Mouse (Mus musculus): ENCODE measurements at regions not wholly inside any gene's neighbourhood (a gene's known extent, or its start where the extent isn't known, plus 50 kb on each side); places are given as distances from the start of the nearest gene placed in this dataset.
A peak's percentile ranks its signal among the peaks of the same experiment; 100 is the strongest.
"Not testable (repeated sequence)": the region's sequence is repeated elsewhere in the genome, so short reads cannot be mapped to it uniquely, and the experiment has no call there.

DNA sequence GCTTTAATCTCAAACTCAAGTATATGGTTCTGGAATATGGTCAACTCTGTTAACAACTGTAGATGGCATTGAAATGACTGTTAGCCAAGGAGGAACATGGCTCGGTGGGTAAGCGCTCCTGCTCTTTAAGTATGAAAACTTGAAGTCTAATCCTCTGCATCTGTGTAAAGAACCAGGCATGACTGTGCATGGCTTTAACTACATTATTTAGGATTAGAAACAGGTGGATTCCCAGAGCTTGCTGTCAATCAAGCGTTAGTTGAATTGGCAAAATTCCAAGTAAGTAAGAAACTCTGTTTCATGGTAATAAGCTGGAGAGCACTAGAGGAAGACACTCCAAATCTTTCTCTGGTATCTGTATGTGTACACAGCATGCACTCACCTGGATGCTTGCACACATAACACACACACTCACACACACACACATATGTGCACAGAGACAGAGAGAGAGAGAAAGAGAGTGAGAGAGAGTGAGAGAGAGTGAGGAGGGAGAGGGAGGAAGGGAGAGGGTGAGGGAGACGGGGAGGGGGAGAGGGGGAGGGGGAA lies 993.9 kb upstream of the Pom121l12 start:
- DNase-seq (ENCODE audit: low spot score in 2 of 2): no peak

DNA sequence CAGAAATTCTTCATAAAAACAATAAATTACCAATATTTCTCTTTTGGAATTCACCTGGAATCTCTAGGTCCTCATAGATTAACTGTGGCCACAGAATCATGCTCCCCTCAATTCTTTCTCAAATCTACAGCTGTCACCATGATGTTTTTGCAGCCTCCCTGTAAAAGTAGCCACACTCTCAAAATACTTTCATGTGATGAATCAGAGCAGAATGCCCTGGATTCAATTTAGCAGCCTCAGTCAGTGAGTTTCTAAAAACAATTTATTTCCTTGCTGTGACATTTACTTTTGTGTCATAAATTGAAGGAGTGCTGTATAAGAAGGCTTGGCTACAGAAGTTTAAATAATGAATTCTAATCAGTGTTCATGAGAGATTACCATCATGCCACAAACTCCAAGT lies 1014.4 kb upstream of the Pom121l12 start:
- DNase-seq (ENCODE audit: low spot score in 2 of 2): peak in 1 of 2 experiments; percentile 28

DNA sequence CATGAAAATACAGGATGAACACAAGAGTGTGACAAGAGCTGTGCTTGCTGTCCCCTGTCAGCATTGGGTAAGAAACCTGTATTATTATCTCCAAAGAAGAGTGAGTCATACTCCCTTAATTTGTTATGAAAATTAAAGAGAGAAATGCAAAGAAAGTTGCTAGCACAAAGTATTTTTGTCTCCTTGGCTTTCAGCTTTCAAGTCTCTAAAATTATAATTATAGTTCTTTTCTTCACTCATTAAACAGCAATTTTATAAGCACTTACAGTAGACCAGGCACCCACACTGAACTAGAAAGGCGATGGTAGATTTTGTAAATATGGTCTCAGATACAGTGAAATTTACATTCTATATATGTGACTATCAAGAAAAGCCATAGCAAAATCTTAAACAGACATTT lies 1043.8 kb upstream of the Pom121l12 start:
- DNase-seq (ENCODE audit: low spot score in 2 of 2): peak in 1 of 2 experiments; percentile 13

DNA sequence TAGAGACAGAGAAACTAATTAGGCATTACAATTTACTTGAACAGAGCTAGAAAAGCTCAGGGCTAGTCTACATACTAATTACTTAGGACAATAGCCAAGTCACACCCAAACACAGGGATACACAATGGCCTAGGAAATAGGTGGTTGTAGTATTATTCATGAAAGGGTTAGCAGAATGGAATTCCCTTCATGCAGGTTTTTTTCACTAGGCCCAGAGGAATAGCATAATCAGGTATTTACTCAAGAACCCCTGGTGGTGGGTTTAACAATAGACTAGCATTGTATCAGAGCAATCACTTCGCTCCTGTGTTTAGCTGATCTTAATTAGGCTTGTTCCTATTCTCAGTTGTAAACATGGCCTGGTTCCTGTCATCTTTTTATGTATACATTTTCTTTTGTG lies 1054.9 kb upstream of the Cobl start:
- not testable (repeated sequence) for DNase-seq (ENCODE audit: low spot score in 2 of 2)

DNA sequence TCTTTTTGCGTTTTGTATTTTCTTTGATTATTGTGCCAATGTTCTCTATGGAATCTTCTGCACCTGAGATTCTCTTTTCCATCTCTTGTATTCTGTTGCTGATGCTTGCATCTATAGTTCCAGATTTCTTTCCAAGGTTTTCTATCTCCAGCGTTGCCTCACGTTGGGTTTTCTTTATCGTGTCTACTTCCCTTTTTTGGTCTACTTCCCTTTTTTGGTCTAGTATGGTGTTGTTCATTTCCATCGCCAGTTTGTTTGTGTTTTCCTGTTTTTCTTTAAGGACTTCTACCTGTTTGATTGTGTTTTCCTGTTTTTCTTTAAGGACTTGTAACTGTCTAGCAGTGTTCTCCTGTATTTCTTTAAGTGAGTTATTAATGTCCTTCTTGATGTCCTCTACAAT lies 1046.2 kb upstream of the Cobl start:
- not testable (repeated sequence) for DNase-seq (ENCODE audit: low spot score in 2 of 2)

DNA sequence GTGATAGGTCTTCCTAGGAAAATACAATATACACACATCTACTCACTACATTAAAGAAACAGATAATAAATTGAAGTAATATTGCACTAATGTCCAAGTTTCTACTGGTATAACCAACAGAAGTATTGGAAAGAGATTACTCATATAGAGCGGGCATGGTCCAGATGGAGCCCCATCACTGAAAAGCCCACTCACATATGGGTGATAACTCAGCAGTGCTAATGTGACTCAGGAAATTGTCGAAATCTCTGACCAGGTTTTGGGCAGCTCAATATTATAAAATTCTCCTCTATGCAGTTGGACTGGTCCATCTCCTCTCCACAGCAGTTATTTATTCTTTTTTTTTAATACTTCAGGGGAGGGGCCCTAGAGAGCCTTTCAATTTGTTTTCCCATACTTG lies 1021.2 kb upstream of the Cobl start:
- peak; percentile 2 to 14 for DNase-seq (ENCODE audit: low spot score in 2 of 2)

DNA sequence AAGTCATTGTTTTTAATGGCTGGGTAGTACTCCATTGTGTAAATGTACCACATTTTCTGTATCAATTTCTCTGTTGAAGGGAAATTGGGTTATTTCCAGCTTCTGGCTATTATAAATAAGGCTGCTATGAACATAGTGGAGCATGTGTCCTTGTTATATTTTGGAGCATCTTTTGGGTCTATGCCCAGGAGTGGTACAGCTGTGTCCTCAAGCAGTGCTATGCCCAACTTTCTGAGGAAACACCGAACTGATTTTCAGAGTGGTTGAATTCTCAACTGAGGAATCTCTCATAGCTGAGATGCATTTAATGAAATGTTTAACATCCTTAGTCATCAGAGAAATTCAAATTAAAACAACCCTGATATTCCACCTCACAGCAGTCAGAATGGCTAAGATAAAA lies 986.8 kb upstream of the Cobl start:
- peak in 1 of 2 experiments; percentile 22 for DNase-seq (ENCODE audit: low spot score in 2 of 2)

DNA sequence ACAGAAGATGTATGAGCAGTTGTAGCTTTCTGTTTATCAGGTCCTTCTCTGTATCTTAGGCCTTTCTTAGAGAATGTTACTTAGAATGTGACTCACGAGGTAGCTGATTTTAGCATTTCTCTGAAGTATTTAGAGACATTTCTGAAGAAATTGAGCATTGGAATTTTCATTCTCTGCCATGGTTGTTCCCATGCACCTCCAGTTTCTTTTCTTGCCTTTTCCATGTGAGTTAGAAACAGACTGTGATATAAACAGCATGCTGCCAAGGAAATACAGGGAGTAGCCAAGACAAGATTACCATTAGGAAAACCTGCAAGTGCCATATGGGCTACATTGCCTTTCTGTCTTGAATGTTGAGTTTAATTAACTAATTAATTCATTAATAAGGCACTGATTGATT lies 971.7 kb upstream of the Cobl start:
- peak in 1 of 2 experiments; percentile 13 for DNase-seq (ENCODE audit: low spot score in 2 of 2)

DNA sequence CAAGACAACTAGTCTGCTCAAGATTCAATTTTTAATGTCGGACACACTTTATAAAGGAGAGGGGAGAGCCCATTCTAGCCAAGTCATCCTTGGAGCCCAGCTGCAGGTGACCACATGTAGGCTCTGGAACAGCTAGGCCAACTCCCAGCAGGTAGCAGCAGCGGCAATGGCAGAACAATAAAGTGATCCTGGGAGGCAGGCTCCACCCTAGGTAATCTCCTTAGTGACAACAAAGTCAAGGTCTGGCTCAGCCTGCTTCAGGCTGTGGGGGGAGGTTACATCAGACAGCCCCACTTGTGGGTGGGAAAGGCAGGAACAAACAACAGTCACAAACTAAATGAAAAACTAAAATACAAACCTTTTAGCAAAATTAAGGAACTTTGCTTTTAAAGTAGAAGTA lies 953.1 kb upstream of the Cobl start:
- not testable (repeated sequence) for DNase-seq (ENCODE audit: low spot score in 2 of 2)

All from frontal cortex, postnatal 36 days (tissue).